ENCODE assay signal across 20 mouse cellular contexts in the genomic region with DNA sequence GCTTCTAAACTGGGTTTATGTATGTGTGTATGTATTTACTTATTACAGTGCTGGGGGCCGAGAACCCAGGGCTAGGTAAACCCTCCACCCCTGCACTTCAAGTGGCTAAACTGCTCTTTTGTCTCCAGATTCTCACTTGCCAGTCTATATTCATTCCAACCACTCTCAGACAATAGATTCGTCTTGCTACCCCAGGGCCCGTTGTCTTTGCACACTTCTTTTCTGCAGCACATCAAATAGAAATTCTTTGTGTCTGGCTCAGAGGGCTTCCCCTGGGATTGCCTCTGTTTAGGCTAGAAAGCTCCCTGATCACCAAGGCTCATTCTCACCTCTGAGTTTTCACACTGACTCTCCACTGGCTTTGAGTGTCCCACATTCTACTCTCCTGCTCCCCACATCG. TPM values are rescaled to one million over a fixed set of nuclear protein-coding genes. Genes with fewer than 3 reads are reported as not detected.
DNase-seq lines count a peak whose midpoint lies in the region; ATAC-seq and TF ChIP-seq lines count a peak whose summit lies in the region.
"Had no signal": no experiment of that assay in that cellular context is flagged by ENCODE, and none has a peak within 500 bp of the region (broad histone marks: within the 10 kb centered on the region; RNA-seq: fewer than 3 reads in every experiment).

No protein-coding gene starts in this region.

- no peaks in the 10 kb centered on the region for H3K9me3 ChIP-seq in hindbrain, embryonic 10.5 days
- no peaks in the 10 kb centered on the region for H3K9me3 ChIP-seq in hindbrain, embryonic 16.5 days (ENCODE audit: control insufficient read depth, low read length)
- no peaks in the 10 kb centered on the region for H3K9me3 ChIP-seq in neural tube, embryonic 13.5 days
- H3K9me3 ChIP-seq in forebrain, embryonic 14.5 days (replicated peaks; ENCODE audit: control insufficient read depth, low read length): no peaks in the 10 kb centered on the region
- H3K9me3 ChIP-seq: embryonic facial prominence, embryonic 13.5 days had no signal

- H3K4me1 ChIP-seq in hindbrain, embryonic 10.5 days (replicated peaks): peaks cover 44% of the 10 kb centered on the region
- H3K4me1 ChIP-seq in hindbrain, embryonic 16.5 days (ENCODE audit: control insufficient read depth, insufficient read depth, low read depth, low read length): peaks cover 4% of the 10 kb centered on the region; the same call in 1 of the 2 replicates
- peaks cover 17% of the 10 kb centered on the region; the same call in 1 of the 2 replicates for H3K4me1 ChIP-seq in neural tube, embryonic 13.5 days (replicated peaks)
- H3K4me1 ChIP-seq in forebrain, embryonic 14.5 days (ENCODE audit: control insufficient read depth, insufficient read depth, low read length): peaks cover under 1% of the 10 kb centered on the region; the same call in 1 of the 2 replicates
- peaks cover 4% of the 10 kb centered on the region; the same call in 1 of the 2 replicates for H3K4me1 ChIP-seq in kidney, adult 2 months (ENCODE audit: control insufficient read depth, insufficient read depth, low read length)

- no peak overlapping the region for H3K4me3 ChIP-seq in hindbrain, embryonic 10.5 days
- no peak overlapping the region for H3K4me3 ChIP-seq in hindbrain, embryonic 16.5 days (ENCODE audit: low read length)
- H3K4me3 ChIP-seq in neural tube, embryonic 13.5 days: no peak overlapping the region
- H3K4me3 ChIP-seq in forebrain, embryonic 14.5 days (ENCODE audit: low read depth, low read length): no peak overlapping the region
- H3K4me3 ChIP-seq in myocyte: no peak overlapping the region
- H3K4me3 ChIP-seq in kidney, adult 2 months (ENCODE audit: insufficient read depth, low read depth, low read length): no peak overlapping the region
- H3K4me3 ChIP-seq: embryonic facial prominence, embryonic 13.5 days had no signal

- no peak for TF ChIP-seq CTCF in kidney, adult 2 months (conservative IDR thresholded peaks at IDR 0.05; ENCODE audit: insufficient read depth, insufficient read length, low read depth, low read length)

- H3K4me2 ChIP-seq in hindbrain, embryonic 16.5 days (ENCODE audit: low read length): no peak overlapping the region
- no peak overlapping the region for H3K4me2 ChIP-seq in neural tube, embryonic 13.5 days
- H3K4me2 ChIP-seq in forebrain, embryonic 14.5 days (ENCODE audit: low read length): no peak overlapping the region
- H3K4me2 ChIP-seq in myocyte (ENCODE audit: low read depth): peak overlapping the region; percentile 13
- H3K4me2 ChIP-seq: embryonic facial prominence, embryonic 13.5 days; heart, embryonic 11.5 days had no signal

- no peak overlapping the region for H3ac ChIP-seq in myocyte (ENCODE audit: control insufficient read depth, insufficient read length)

- H3K27ac ChIP-seq in hindbrain, embryonic 10.5 days: peak overlapping the region; percentile 74
- no peak overlapping the region for H3K27ac ChIP-seq in hindbrain, embryonic 16.5 days (ENCODE audit: low read depth, low read length)
- 0 out of 2 replicates have a peak overlapping the region, but pooled peaks have one; percentile 19 for H3K27ac ChIP-seq in neural tube, embryonic 13.5 days (replicated peaks)
- H3K27ac ChIP-seq in forebrain, embryonic 14.5 days (ENCODE audit: low read depth, low read length): no peak overlapping the region
- H3K27ac ChIP-seq in kidney, adult 2 months (ENCODE audit: insufficient read depth, low read depth, low read length): no peak overlapping the region
- H3K27ac ChIP-seq: embryonic facial prominence, embryonic 13.5 days had no signal

- H3K9ac ChIP-seq in hindbrain, embryonic 16.5 days (ENCODE audit: low read depth, low read length): no peak overlapping the region
- H3K9ac ChIP-seq in neural tube, embryonic 13.5 days: no peak overlapping the region
- 0 out of 2 replicates have a peak overlapping the region, but pooled peaks have one; percentile 21 for H3K9ac ChIP-seq in forebrain, embryonic 14.5 days (ENCODE audit: low read length)
- H3K9ac ChIP-seq: embryonic facial prominence, embryonic 13.5 days; liver, postnatal 0 days had no signal

- H3K79me2 ChIP-seq in myocyte (ENCODE audit: control insufficient read depth, insufficient read depth): no peaks in the 10 kb centered on the region

- no peaks in the 10 kb centered on the region for H3K36me3 ChIP-seq in hindbrain, embryonic 10.5 days
- no peaks in the 10 kb centered on the region for H3K36me3 ChIP-seq in hindbrain, embryonic 16.5 days (ENCODE audit: control insufficient read depth, insufficient read depth, low read length)
- no peaks in the 10 kb centered on the region for H3K36me3 ChIP-seq in neural tube, embryonic 13.5 days
- no peaks in the 10 kb centered on the region for H3K36me3 ChIP-seq in forebrain, embryonic 14.5 days (ENCODE audit: control insufficient read depth, insufficient read depth, low read length)
- no peaks in the 10 kb centered on the region for H3K36me3 ChIP-seq in myocyte (ENCODE audit: control insufficient read depth, insufficient read depth)
- H3K36me3 ChIP-seq in kidney, adult 2 months (ENCODE audit: control insufficient read depth, insufficient read depth, low read length): no peaks in the 10 kb centered on the region
- H3K36me3 ChIP-seq: embryonic facial prominence, embryonic 13.5 days had no signal

- 9% methylated on average over 4 of the region's 4 CpGs for WGBS in hindbrain, embryonic 10.5 days
- 6% methylated on average over 4 of the region's 4 CpGs for WGBS in hindbrain, embryonic 16.5 days
- WGBS in neural tube, embryonic 13.5 days: 4% methylated on average over 4 of the region's 4 CpGs
- WGBS in forebrain, embryonic 14.5 days: 9% methylated on average over 4 of the region's 4 CpGs
- WGBS in kidney, adult 2 months: 63% methylated on average over 4 of the region's 4 CpGs

- DNase-seq in hindbrain, embryonic 10.5 days (ENCODE audit: low spot score): peak; percentile 40
- DNase-seq in neural tube, embryonic 10.5 days (ENCODE audit: extremely low spot score, low spot score): no peak
- DNase-seq in forebrain, embryonic 14.5 days (ENCODE audit: low spot score): peak; percentile 14
- no peak for DNase-seq in kidney, adult 2 months
- no peak for DNase-seq in adrenal gland, adult (ENCODE audit: inconsistent age in 2 of 2, low spot score in 1 of 2)
- DNase-seq: adrenal gland, adult 2 months; B cell, adult 2 months; cerebellum, adult 8-10 months; gastrocnemius, postnatal 36 days; heart, postnatal 14 days; kidney, adult 8-10 months; kidney, postnatal 25 days; liver, postnatal 0 days; lung, postnatal 10 days; right cerebral cortex, adult 18-20 months had no signal

- no peak for TF ChIP-seq POLR2A in myocyte (IDR thresholded peaks at IDR 0.05; ENCODE audit: insufficient read length, low read depth)
- no peak for TF ChIP-seq POLR2A in kidney, adult 2 months (IDR thresholded peaks at IDR 0.05; ENCODE audit: low read depth, low read length)

- no peak for ATAC-seq in hindbrain, embryonic 16.5 days
- no peak for ATAC-seq in neural tube, embryonic 13.5 days (ENCODE audit: low read depth)
- ATAC-seq in forebrain, embryonic 14.5 days: no peak
- ATAC-seq: liver, postnatal 0 days had no signal

- H3K27me3 ChIP-seq in hindbrain, embryonic 10.5 days (ENCODE audit: insufficient read depth, poor library complexity, severe bottlenecking): peaks cover 22% of the 10 kb centered on the region
- H3K27me3 ChIP-seq in hindbrain, embryonic 16.5 days (replicated peaks; ENCODE audit: control insufficient read depth, insufficient read depth, low read length): no peaks in the 10 kb centered on the region
- H3K27me3 ChIP-seq in neural tube, embryonic 13.5 days: no peaks in the 10 kb centered on the region
- H3K27me3 ChIP-seq in forebrain, embryonic 14.5 days (replicated peaks; ENCODE audit: control insufficient read depth, insufficient read depth, low read length): no peaks in the 10 kb centered on the region
- H3K27me3 ChIP-seq in myocyte (ENCODE audit: control insufficient read depth, insufficient read depth, insufficient read length): no peaks in the 10 kb centered on the region
- no peaks in the 10 kb centered on the region for H3K27me3 ChIP-seq in kidney, adult 2 months (replicated peaks; ENCODE audit: control insufficient read depth, insufficient read depth, low read length)
- H3K27me3 ChIP-seq: embryonic facial prominence, embryonic 13.5 days had no signal

RNA-seq across cellular contexts. Expression of a gene that starts 6.8 kb away (rescaled TPM):
- polyA plus RNA-seq in hindbrain, embryonic 10.5 days (2016; fragmentation: Nextera tagmentation; extraction: Ambion mirVana): 21.4 and 21.8 TPM in 2 replicates
- 31.6 and 33.7 TPM in 2 replicates for polyA plus RNA-seq in hindbrain, embryonic 16.5 days (2015; fragmentation: Nextera tagmentation; extraction: Ambion mirVana)
- 31.8 TPM in 2 replicates for polyA plus RNA-seq in neural tube, embryonic 13.5 days (2015; fragmentation: Nextera tagmentation; extraction: Ambion mirVana)
- polyA plus RNA-seq in forebrain, embryonic 14.5 days (2014; fragmentation: Nextera tagmentation; extraction: Ambion mirVana): 21.6 and 27.1 TPM in 2 replicates
- polyA plus RNA-seq in myocyte (2012; fragmentation: generic; extraction: Trizol): 1.1 TPM
- polyA plus RNA-seq in kidney, adult 2 months (2012; rRNA removed): 4.6 and 5.3 TPM in 2 replicates

RNA-seq across cellular contexts. Expression of a gene that starts 13.8 kb away (rescaled TPM):
- polyA plus RNA-seq in hindbrain, embryonic 10.5 days (2016; fragmentation: Nextera tagmentation; extraction: Ambion mirVana): 1.5 and 2.5 TPM in 2 replicates
- 2.1 and 2.5 TPM in 2 replicates for polyA plus RNA-seq in hindbrain, embryonic 16.5 days (2015; fragmentation: Nextera tagmentation; extraction: Ambion mirVana)
- 1.7 and 2.3 TPM in 2 replicates for polyA plus RNA-seq in neural tube, embryonic 13.5 days (2015; fragmentation: Nextera tagmentation; extraction: Ambion mirVana)
- polyA plus RNA-seq in forebrain, embryonic 14.5 days (2014; fragmentation: Nextera tagmentation; extraction: Ambion mirVana): 1.0 and 1.1 TPM in 2 replicates
- polyA plus RNA-seq in myocyte (2012; fragmentation: generic; extraction: Trizol): 1.1 TPM
- polyA plus RNA-seq in kidney, adult 2 months (2012; rRNA removed): 39.0 and 41.1 TPM in 2 replicates

RNA-seq across cellular contexts. Expression of a gene that starts 18.6 kb away (rescaled TPM):
- 6.6 and 7.5 TPM in 2 replicates for polyA plus RNA-seq in hindbrain, embryonic 10.5 days (2016; fragmentation: Nextera tagmentation; extraction: Ambion mirVana)
- 16.3 and 20.9 TPM in 2 replicates for polyA plus RNA-seq in hindbrain, embryonic 16.5 days (2015; fragmentation: Nextera tagmentation; extraction: Ambion mirVana)
- polyA plus RNA-seq in neural tube, embryonic 13.5 days (2015; fragmentation: Nextera tagmentation; extraction: Ambion mirVana): 15.3 and 19.5 TPM in 2 replicates
- 9.7 and 12.6 TPM in 2 replicates for polyA plus RNA-seq in forebrain, embryonic 14.5 days (2014; fragmentation: Nextera tagmentation; extraction: Ambion mirVana)
- polyA plus RNA-seq in myocyte (2012; fragmentation: generic; extraction: Trizol): 915 TPM
- 548 and 676 TPM in 2 replicates for polyA plus RNA-seq in kidney, adult 2 months (2012; rRNA removed)

RNA-seq across cellular contexts. Expression of a gene that starts 19.6 kb away (rescaled TPM):
- polyA plus RNA-seq in hindbrain, embryonic 10.5 days (2016; fragmentation: Nextera tagmentation; extraction: Ambion mirVana): 0.65 and 0.71 TPM in 2 replicates
- polyA plus RNA-seq in hindbrain, embryonic 16.5 days (2015; fragmentation: Nextera tagmentation; extraction: Ambion mirVana): 1.1 and 5.2 TPM in 2 replicates
- polyA plus RNA-seq in neural tube, embryonic 13.5 days (2015; fragmentation: Nextera tagmentation; extraction: Ambion mirVana): 2.4 and 4.5 TPM in 2 replicates
- 0.70 TPM in 1 of 2 replicates, not detected in the other for polyA plus RNA-seq in forebrain, embryonic 14.5 days (2014; fragmentation: Nextera tagmentation; extraction: Ambion mirVana)
- 249 TPM for polyA plus RNA-seq in myocyte (2012; fragmentation: generic; extraction: Trizol)
- 20.0 and 21.1 TPM in 2 replicates for polyA plus RNA-seq in kidney, adult 2 months (2012; rRNA removed)

RNA-seq across cellular contexts. Expression of a gene that starts 35.5 kb away (rescaled TPM):
- 11.4 and 13.5 TPM in 2 replicates for polyA plus RNA-seq in hindbrain, embryonic 10.5 days (2016; fragmentation: Nextera tagmentation; extraction: Ambion mirVana)
- 10.7 and 11.1 TPM in 2 replicates for polyA plus RNA-seq in hindbrain, embryonic 16.5 days (2015; fragmentation: Nextera tagmentation; extraction: Ambion mirVana)
- 8.9 and 12.9 TPM in 2 replicates for polyA plus RNA-seq in neural tube, embryonic 13.5 days (2015; fragmentation: Nextera tagmentation; extraction: Ambion mirVana)
- 10.0 and 10.1 TPM in 2 replicates for polyA plus RNA-seq in forebrain, embryonic 14.5 days (2014; fragmentation: Nextera tagmentation; extraction: Ambion mirVana)
- polyA plus RNA-seq in myocyte (2012; fragmentation: generic; extraction: Trizol): 3.6 TPM
- polyA plus RNA-seq in kidney, adult 2 months (2012; rRNA removed): 3.6 and 4.3 TPM in 2 replicates

Comparison
In these comparisons a context has a peak if more than half of its experiments do, and no peak if none do; other contexts are left out.
1. H3K27ac ChIP-seq: peak in hindbrain, embryonic 10.5 days (single experiment) and neural tube, embryonic 13.5 days (single experiment); none in hindbrain, embryonic 16.5 days (single experiment), forebrain, embryonic 14.5 days (single experiment) and kidney, adult 2 months (single experiment).
2. DNase-seq: peak in hindbrain, embryonic 10.5 days (single experiment) and forebrain, embryonic 14.5 days (single experiment); none in neural tube, embryonic 10.5 days (single experiment), kidney, adult 2 months (single experiment) and adrenal gland, adult (0 of 2).
3. RNA of a gene that starts 13.8 kb away (polyA plus RNA-seq): 39.0 to 41.1 TPM in kidney, adult 2 months; 1.7 to 2.3 TPM in neural tube, embryonic 13.5 days, 2.1 to 2.5 TPM in hindbrain, embryonic 16.5 days, 1.5 to 2.5 TPM in hindbrain, embryonic 10.5 days, 1.1 TPM in myocyte (single experiment) and 1.0 to 1.1 TPM in forebrain, embryonic 14.5 days; every median in the first group is over 10 times any median in the second.
4. RNA of a gene that starts 18.6 kb away (polyA plus RNA-seq): 915 TPM in myocyte (single experiment) and 548 to 676 TPM in kidney, adult 2 months; 16.3 to 20.9 TPM in hindbrain, embryonic 16.5 days, 15.3 to 19.5 TPM in neural tube, embryonic 13.5 days, 9.7 to 12.6 TPM in forebrain, embryonic 14.5 days and 6.6 to 7.5 TPM in hindbrain, embryonic 10.5 days; every median in the first group is over 10 times any median in the second.